Mouse (Mus musculus) urinary bladder, postnatal 14 days (tissue): ENCODE measurements around the gene Cacna2d3.
A peak's percentile ranks its signal among the peaks of the same experiment; 100 is the strongest.

Source experiments
- DNase-seq: peaks from one replicate; pipeline ENCODE4 v3.0.0; 2021; ENCODE audit warnings: low spot score

Cacna2d3 gene

GRCm38 (mm10) chr14:29491786-29492185, 229.9 kb downstream of the Cacna2d3 start:
- DNase-seq: no peak

GRCm38 (mm10) chr14:29485416-29485815, 236.2 kb downstream of the Cacna2d3 start:
- no peak for DNase-seq

GRCm38 (mm10) chr14:29478403-29478983, 243.2 kb downstream of the Cacna2d3 start:
- no peak for DNase-seq

- DNase-seq: no peak
Observed at GRCm38 (mm10) chr14:29464277-29464676, 257.4 kb downstream of the Cacna2d3 start.

- no peak for DNase-seq
Observed at GRCm38 (mm10) chr14:29449203-29449602, 272.5 kb downstream of the Cacna2d3 start.

GRCm38 (mm10) chr14:29443091-29444026, 278.3 kb downstream of the Cacna2d3 start:
- DNase-seq: peak; percentile 33

- DNase-seq: no peak
Observed at GRCm38 (mm10) chr14:29442476-29442875, 279.2 kb downstream of the Cacna2d3 start.

- no peak for DNase-seq
Observed at GRCm38 (mm10) chr14:29438666-29439065, 283.0 kb downstream of the Cacna2d3 start.

GRCm38 (mm10) chr14:29438251-29438650, 283.4 kb downstream of the Cacna2d3 start:
- no peak for DNase-seq

GRCm38 (mm10) chr14:29435203-29435602, 286.5 kb downstream of the Cacna2d3 start:
- DNase-seq: no peak

- DNase-seq: no peak
Observed at GRCm38 (mm10) chr14:29433716-29434115, 287.9 kb downstream of the Cacna2d3 start.

GRCm38 (mm10) chr14:29433076-29433714, 288.5 kb downstream of the Cacna2d3 start:
- no peak for DNase-seq

- no peak for DNase-seq
Observed at GRCm38 (mm10) chr14:29429788-29430187, 291.9 kb downstream of the Cacna2d3 start.

GRCm38 (mm10) chr14:29425666-29426065, 296.0 kb downstream of the Cacna2d3 start:
- no peak for DNase-seq

- DNase-seq: no peak
Observed at GRCm38 (mm10) chr14:29425208-29425607, 296.5 kb downstream of the Cacna2d3 start.

GRCm38 (mm10) chr14:29405878-29406165, 315.8 kb downstream of the Cacna2d3 start:
- DNase-seq: no peak

- no peak for DNase-seq
Observed at GRCm38 (mm10) chr14:29405125-29405877, 316.4 kb downstream of the Cacna2d3 start.

GRCm38 (mm10) chr14:29403849-29404808, 317.5 kb downstream of the Cacna2d3 start:
- no peak for DNase-seq

- DNase-seq: no peak
Observed at GRCm38 (mm10) chr14:29402471-29402870, 319.2 kb downstream of the Cacna2d3 start.

- no peak for DNase-seq
Observed at GRCm38 (mm10) chr14:29393786-29394185, 327.9 kb downstream of the Cacna2d3 start.

GRCm38 (mm10) chr14:29392851-29393250, 328.8 kb downstream of the Cacna2d3 start:
- no peak for DNase-seq
